Mouse (Mus musculus) kidney, postnatal 0 days (tissue): ENCODE measurements at regions not wholly inside any gene's neighbourhood (a gene's known extent, or its start where the extent isn't known, plus 50 kb on each side); places are given as distances from the start of the nearest gene placed in this dataset.

Experiments
- ATAC-seq: fragments of 200-750 bp; cut with Nextera tagmentation; replicated peaks from 2 replicates; pipeline ENCODE4 v1.8.0; 2017; ENCODE audit warnings: low read depth, moderate number of reproducible peaks, moderate TSS enrichment, moderate library complexity; ENCODE audit not compliant: low FRiP score
- DNase-seq: peaks from one replicate; pipeline ENCODE4 v3.0.0-alpha.2; 2016; ENCODE audit warnings: low spot score
- H3K27ac ChIP-seq: fragments of 300-500 bp; sonication (generic); 2 replicates; pipeline ENCODE4 v1.5.1; 2014; ENCODE audit warnings: mild to moderate bottlenecking
- H3K27me3 ChIP-seq: fragments of 300-500 bp; sonication (generic); 2 replicates; pipeline ENCODE4 v1.6.1; 2014; ENCODE audit warnings: low read length, mixed read lengths; ENCODE audit not compliant: insufficient read depth
- H3K36me3 ChIP-seq: fragments of 300-500 bp; sonication (generic); 2 replicates; pipeline ENCODE4 v1.6.1; 2014; ENCODE audit warnings: low read length, mixed read lengths; ENCODE audit not compliant: insufficient read depth
- H3K4me1 ChIP-seq: fragments of 300-500 bp; sonication (generic); replicated peaks from 2 replicates; pipeline ENCODE4 v1.6.1; 2014; ENCODE audit warnings: antibody characterized with exemption, low read length, mixed read lengths; ENCODE audit not compliant: insufficient read depth
- H3K4me2 ChIP-seq: fragments of 300-500 bp; sonication (generic); 2 replicates; pipeline ENCODE4 v1.6.1; 2014; ENCODE audit warnings: mild to moderate bottlenecking, low read length, moderate library complexity, mixed read lengths
- H3K4me3 ChIP-seq: fragments of 300-500 bp; sonication (generic); replicated peaks from 2 replicates; pipeline ENCODE4 v1.5.1; 2014; ENCODE audit warnings: low read depth, low read length
- H3K9ac ChIP-seq: fragments of 300-500 bp; sonication (generic); 2 replicates; pipeline ENCODE4 v1.6.1; 2014; ENCODE audit warnings: low read depth, low read length
- H3K9me3 ChIP-seq: fragments of 300-500 bp; sonication (generic); replicated peaks from 2 replicates; pipeline ENCODE4 v1.6.1; 2016; ENCODE audit warnings: low read length, inconsistent platforms, mixed read lengths
- CTCF ChIP-seq: IDR thresholded peaks from 2 replicates; pipeline ENCODE4 v1.5.1; 2016; ENCODE audit warnings: antibody characterized with exemption, low read depth, mild to moderate bottlenecking, moderate library complexity
- WGBS: fragments of 180-500 bp; shearing (Covaris S2); extraction: QIAGEN DNeasy Blood & Tissue Kit; methylation state at CpG from one replicate; pipeline ENCODE4 v1.1.7; 2014; 5-methylcytosine and 5-hydroxymethylcytosine counted together

DNA sequence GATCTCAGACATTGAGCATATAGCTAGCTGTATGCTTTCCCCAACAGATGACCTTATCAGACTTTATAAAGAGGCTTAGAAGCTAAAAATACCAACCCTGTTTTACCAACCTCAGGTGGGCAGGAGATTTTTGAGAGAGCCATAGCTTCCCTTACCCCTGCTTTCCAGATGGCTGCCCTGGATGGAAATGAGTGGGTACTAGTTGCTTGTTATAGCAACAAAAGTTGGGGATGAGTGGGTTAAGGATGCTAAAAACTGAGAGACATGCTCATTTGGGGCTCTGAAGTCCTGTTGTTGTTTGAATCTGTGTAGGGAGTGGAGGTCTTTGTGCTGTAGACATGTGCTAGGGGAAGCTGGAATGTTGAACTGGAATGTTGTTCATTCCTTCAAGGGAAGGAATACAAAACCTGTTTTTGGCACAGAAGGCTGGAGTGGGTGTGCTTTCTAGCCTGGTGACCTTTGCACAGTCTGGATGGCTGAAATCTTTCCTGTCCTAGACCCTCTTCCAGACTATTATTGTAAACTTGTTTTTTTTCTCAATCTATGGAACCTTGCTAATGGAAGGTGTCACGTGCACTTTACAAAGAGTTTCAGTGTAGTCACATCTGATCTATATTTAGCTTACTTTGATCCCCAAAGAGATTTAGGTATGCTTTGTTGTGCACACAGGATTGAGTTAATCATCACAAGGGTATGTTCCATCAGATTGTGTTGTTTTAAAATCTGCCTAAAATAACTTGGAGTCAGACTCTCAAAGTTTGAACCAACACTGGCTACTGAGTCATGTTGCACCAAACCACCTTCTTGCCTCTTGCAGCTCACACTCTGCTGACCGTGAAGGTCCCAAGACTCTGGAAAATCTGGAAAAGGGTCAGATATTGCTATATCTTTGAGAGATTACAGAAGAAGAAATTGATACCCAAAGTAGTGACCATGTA is 138.1 kb upstream of the Slc30a5 start:
- Histone ChIP-seq H3K9me3 (no peaks in the 10 kb centered on the region), H3K4me1 (no peaks in the 10 kb centered on the region), H3K27ac (no peak overlapping the region), H3K9ac (no peak overlapping the region), H3K36me3 (no peaks in the 10 kb centered on the region), H3K4me3 (no peak overlapping the region), H3K4me2 (no peak overlapping the region), H3K27me3 (no peaks in the 10 kb centered on the region)
- TF ChIP-seq CTCF = no peak
- 48% methylated on average over 2 of the region's 2 CpGs for WGBS
- no peak for ATAC-seq
- DNase-seq = peak; percentile 33

DNA sequence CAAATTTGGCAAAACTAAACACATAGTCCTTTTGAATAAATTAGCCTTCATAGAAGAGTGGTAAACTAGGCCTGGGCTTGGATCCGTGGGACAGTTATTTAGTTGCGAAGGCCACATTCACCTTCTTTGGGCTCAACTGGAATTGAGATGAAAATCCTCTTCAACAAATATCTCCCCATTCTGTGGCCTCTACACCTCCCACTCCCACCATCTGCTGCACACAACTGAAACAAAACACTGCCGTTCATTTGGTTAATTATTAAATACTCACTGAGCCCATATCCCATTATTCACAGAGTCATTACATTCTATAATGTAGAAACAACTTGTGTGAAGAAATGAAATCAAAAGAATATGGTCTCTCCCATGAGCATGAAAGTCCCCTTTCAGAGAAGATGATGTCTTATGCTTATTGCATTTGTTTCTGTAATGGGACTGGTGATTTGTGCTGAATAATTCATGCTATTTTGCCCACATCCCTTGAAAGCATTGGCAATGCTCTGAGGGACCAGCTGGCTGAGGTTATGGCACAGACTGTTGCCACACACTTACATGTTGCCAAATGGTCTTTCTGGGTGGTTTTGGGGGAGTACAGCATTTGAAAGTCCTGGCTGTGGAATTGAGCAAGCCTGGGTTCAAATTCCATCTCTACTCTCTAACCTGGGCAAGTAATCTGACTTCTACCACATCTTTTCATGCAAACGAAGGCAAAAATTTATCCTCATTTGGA is 129.7 kb upstream of the Slc30a5 start:
- Histone ChIP-seq H3K36me3 (no peaks in the 10 kb centered on the region), H3K4me1 (0 out of 2 replicates have a peak, but pooled peaks cover 8% of the 10 kb centered on the region), H3K9me3 (no peaks in the 10 kb centered on the region), H3K4me3 (no peak overlapping the region), H3K27me3 (no peaks in the 10 kb centered on the region), H3K9ac (no peak overlapping the region), H3K4me2 (no peak overlapping the region), H3K27ac (no peak overlapping the region)
- WGBS = 77% methylated on average over 4 of the region's 4 CpGs
- TF ChIP-seq CTCF = no peak
- ATAC-seq = no peak
- DNase-seq = no peak

DNA sequence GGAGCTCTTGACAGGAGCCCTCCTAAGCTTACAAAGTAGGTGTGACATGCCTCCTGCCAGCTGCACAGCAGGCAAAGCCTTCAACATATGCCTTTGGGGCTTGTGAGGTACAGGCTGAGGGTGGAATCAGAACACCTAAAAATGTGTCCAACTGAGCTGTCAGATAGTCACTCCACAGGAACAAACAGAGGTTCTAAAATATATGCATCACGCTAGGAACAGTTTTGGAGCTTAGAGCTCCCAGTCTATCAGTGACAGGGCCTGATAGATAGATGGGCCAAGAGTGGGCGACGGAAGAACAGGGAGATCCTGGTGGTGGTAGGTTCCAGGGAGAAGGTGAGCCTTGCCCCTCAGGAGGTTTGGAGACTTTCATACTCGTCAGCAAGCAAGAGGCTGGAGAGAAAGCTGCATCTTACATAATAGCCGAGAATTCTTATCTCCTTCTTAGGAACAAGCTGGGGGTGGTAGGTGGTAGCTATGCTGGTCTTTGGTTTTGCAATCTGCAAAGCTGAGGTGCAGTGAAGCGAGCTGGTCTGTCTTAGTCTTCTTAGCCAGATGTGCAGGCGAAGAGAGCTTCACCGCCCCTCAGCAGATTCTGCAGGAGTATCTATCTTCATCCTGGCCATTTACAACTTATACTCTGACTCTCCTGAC is 121.5 kb upstream of the Slc30a5 start:
- no peaks in the 10 kb centered on the region for H3K36me3 ChIP-seq

DNA sequence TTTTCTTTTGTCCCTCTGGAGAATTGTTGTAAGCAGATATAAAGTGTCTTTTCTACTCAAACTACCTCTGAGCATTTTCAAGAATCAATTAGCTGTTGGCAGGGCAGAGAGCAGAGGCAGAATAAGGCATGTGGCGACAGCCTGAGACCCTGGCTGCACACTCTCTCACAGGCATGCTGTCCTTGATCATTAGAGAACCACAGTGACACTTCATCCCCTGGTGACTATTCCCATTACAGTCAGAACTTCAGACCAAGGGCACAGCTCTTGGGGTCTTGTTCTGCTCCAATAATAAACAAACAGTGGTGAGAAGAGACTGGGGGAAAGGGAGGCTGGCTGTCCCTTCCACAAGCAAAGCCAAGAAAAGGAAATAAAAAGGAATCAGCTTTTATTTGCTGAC is 120.9 kb upstream of the Slc30a5 start:
- H3K4me1 ChIP-seq = 0 out of 2 replicates have a peak, but pooled peaks cover 5% of the 10 kb centered on the region
- 42% methylated on average over 1 of the region's 1 CpGs for WGBS

More for the DNA sequence above, 121.5 kb upstream of the Slc30a5 start:
- Histone ChIP-seq H3K9ac (no peak overlapping the region), H3K4me3 (no peak overlapping the region), H3K4me1 (0 out of 2 replicates have a peak, but pooled peaks cover 5% of the 10 kb centered on the region), H3K27me3 (no peaks in the 10 kb centered on the region), H3K4me2 (no peak overlapping the region), H3K27ac (no peak overlapping the region), H3K9me3 (no peaks in the 10 kb centered on the region)
- DNase-seq = no peak
- 81% methylated on average over 8 of the region's 8 CpGs for WGBS
- ATAC-seq = no peak
- TF ChIP-seq CTCF = no peak

DNA sequence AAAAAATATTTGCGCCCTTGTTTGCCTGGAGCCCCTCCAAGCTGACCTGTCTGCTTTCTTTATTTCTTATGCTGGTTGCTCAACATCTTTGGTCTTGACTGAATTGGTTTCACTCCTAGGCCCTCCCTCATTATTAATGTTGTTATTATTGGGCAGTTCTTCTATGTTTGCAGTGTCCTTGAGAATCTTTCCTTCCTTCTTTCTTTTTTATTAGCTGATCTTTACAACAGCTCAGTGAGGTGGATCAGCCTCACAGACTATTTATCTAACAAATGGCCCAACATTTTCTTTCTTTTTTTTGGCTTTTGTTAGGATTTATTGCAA is 117.9 kb upstream of the Slc30a5 start:
- Histone ChIP-seq H3K9me3 (no peaks in the 10 kb centered on the region), H3K27me3 (no peaks in the 10 kb centered on the region), H3K4me1 (no peaks in the 10 kb centered on the region), H3K36me3 (no peaks in the 10 kb centered on the region), H3K4me3 (no peak overlapping the region), H3K27ac (no peak overlapping the region), H3K4me2 (no peak overlapping the region), H3K9ac (no peak overlapping the region)
- ATAC-seq = no peak
- DNase-seq = no peak
- WGBS = 20% methylated on average over 1 of the region's 1 CpGs
- no peak for TF ChIP-seq CTCF

More for the DNA sequence above, 120.9 kb upstream of the Slc30a5 start:
- H3K9me3 ChIP-seq = no peaks in the 10 kb centered on the region
- H3K36me3 ChIP-seq = no peaks in the 10 kb centered on the region
- no peak overlapping the region for H3K4me3 ChIP-seq
- H3K9ac ChIP-seq = no peak overlapping the region
- ATAC-seq = no peak
- no peak overlapping the region for H3K27ac ChIP-seq
- no peak for TF ChIP-seq CTCF
- no peak for DNase-seq
- H3K27me3 ChIP-seq = no peaks in the 10 kb centered on the region
- H3K4me2 ChIP-seq = no peak overlapping the region
